24 mouse cellular contexts compared by ENCODE assay signal in genomic region chr16:35860236-35860635, GRCm38 (mm10). TPM values are rescaled to one million over a fixed set of nuclear protein-coding genes. Genes with fewer than 3 reads are reported as not detected.
DNase-seq lines count a peak whose midpoint lies in the region; ATAC-seq and TF ChIP-seq lines count a peak whose summit lies in the region.
"Had no signal": no experiment of that assay in that cellular context is flagged by ENCODE, and none has a peak within 500 bp of the region (broad histone marks: within the 10 kb centered on the region; RNA-seq: fewer than 3 reads in every experiment).

No protein-coding gene starts in this region.

- no peaks in the 10 kb centered on the region for H3K4me1 ChIP-seq in lung, embryonic 14.5 days (ENCODE audit: insufficient read depth)
- no peaks in the 10 kb centered on the region for H3K4me1 ChIP-seq in lung, adult 2 months (ENCODE audit: control insufficient read depth, insufficient read depth, low read length)
- H3K4me1 ChIP-seq: forebrain, embryonic 10.5 days; forebrain, embryonic 13.5 days; hindbrain, embryonic 10.5 days; hindbrain, embryonic 13.5 days had no signal

- H3K27me3 ChIP-seq in lung, embryonic 14.5 days (ENCODE audit: insufficient read depth, low read length) = no peaks in the 10 kb centered on the region
- H3K27me3 ChIP-seq: forebrain, embryonic 13.5 days; heart, embryonic 12.5 days; heart, embryonic 15.5 days; hindbrain, embryonic 13.5 days had no signal

- no peak for TF ChIP-seq CTCF in lung, embryonic 14.5 days (IDR thresholded peaks at IDR 0.05; ENCODE audit: low read depth)
- no peak for TF ChIP-seq CTCF in lung, adult 2 months (IDR thresholded peaks at IDR 0.05; ENCODE audit: insufficient read depth, low read length)

- H3K4me2 ChIP-seq in lung, embryonic 14.5 days = no peak overlapping the region
- H3K4me2 ChIP-seq: forebrain, embryonic 13.5 days; heart, embryonic 12.5 days; heart, embryonic 15.5 days; hindbrain, embryonic 13.5 days had no signal

- TF ChIP-seq POLR2A in lung, adult 2 months (IDR thresholded peaks at IDR 0.05; ENCODE audit: borderline replicate concordance, extremely low read depth, low read depth, low read length) = no peak

- no peaks in the 10 kb centered on the region for H3K9me3 ChIP-seq in lung, embryonic 14.5 days (ENCODE audit: low read depth, low read length)
- H3K9me3 ChIP-seq: forebrain, embryonic 10.5 days; heart, embryonic 15.5 days; hindbrain, embryonic 13.5 days had no signal

- no peak overlapping the region for H3K9ac ChIP-seq in lung, embryonic 14.5 days
- H3K9ac ChIP-seq: forebrain, embryonic 13.5 days; heart, embryonic 12.5 days; heart, embryonic 15.5 days; hindbrain, embryonic 13.5 days had no signal

- WGBS in lung, embryonic 14.5 days = 31% methylated on average over 16 of the region's 16 CpGs
- WGBS in lung, adult 2 months = 64% methylated on average over 16 of the region's 16 CpGs

- no peaks in the 10 kb centered on the region for H3K36me3 ChIP-seq in lung, embryonic 14.5 days (ENCODE audit: insufficient read depth)
- H3K36me3 ChIP-seq: forebrain, embryonic 10.5 days; heart, embryonic 12.5 days; heart, embryonic 15.5 days; hindbrain, embryonic 10.5 days; hindbrain, embryonic 13.5 days had no signal

- peak; percentile 35; the same call in 1 of the 2 replicates for ATAC-seq in lung, embryonic 14.5 days (ENCODE audit: insufficient read depth)
- ATAC-seq: activated CD4-positive, CD25-positive, alpha-beta regulatory T cell, adult 4 months; forebrain, embryonic 13.5 days; forebrain, embryonic 16.5 days; hindbrain, embryonic 16.5 days had no signal

- H3K4me3 ChIP-seq in lung, embryonic 14.5 days (ENCODE audit: low read depth, low read length) = no peak overlapping the region
- H3K4me3 ChIP-seq in lung, adult 2 months (replicated peaks; ENCODE audit: extremely low read depth, low read depth, low read length) = no peak overlapping the region
- H3K4me3 ChIP-seq: forebrain, embryonic 10.5 days; forebrain, embryonic 13.5 days; heart, embryonic 12.5 days; heart, embryonic 15.5 days; hindbrain, embryonic 10.5 days; hindbrain, embryonic 13.5 days had no signal

- no peak overlapping the region for H3K27ac ChIP-seq in lung, embryonic 14.5 days (ENCODE audit: low read depth)
- H3K27ac ChIP-seq: forebrain, embryonic 10.5 days; forebrain, embryonic 13.5 days; heart, embryonic 15.5 days; hindbrain, embryonic 10.5 days; hindbrain, embryonic 13.5 days had no signal

- DNase-seq in heart, adult 11 months = peak; percentile 81
- no peak for DNase-seq in heart, adult 8-10 months (ENCODE audit: low spot score)
- peak; percentile 49 for DNase-seq in lung, embryonic 14.5 days
- no peak for DNase-seq in lung, adult 2 months
- peak; percentile 40 for DNase-seq in lung, postnatal 10 days
- DNase-seq in lung, postnatal 36 days = no peak
- DNase-seq: adrenal gland, adult 8-10 months; adrenal gland, postnatal 25 days; cerebellum, adult 11-12 months; cerebellum, adult 8-10 months; cerebellum, postnatal 14 days; gastrocnemius, postnatal 10 days; gastrocnemius, postnatal 36 days; heart, postnatal 10 days; heart, postnatal 36 days had no signal

RNA-seq across cellular contexts. Expression of gene Parp14, which starts 11.1 kb away (rescaled TPM):
- 10 to 100 TPM in 2 of 4 experiments, 1 to 10 TPM in 2; 8.3 to 12.5 (median 10.3) TPM for total RNA-seq in heart, adult 8-10 months (2022)
- polyA plus RNA-seq in lung, embryonic 14.5 days (2014; fragmentation: Nextera tagmentation; extraction: Ambion mirVana) = 0.58 and 0.74 TPM in 2 replicates
- 7.5 and 10.0 TPM in 2 replicates for polyA plus RNA-seq in lung, adult 2 months (2012; rRNA removed)

Comparison
In these comparisons a context has a peak if more than half of its experiments do, and no peak if none do; other contexts are left out.
1. DNase-seq: peak in heart, adult 11 months (single experiment), lung, embryonic 14.5 days (single experiment) and lung, postnatal 10 days (single experiment); none in heart, adult 8-10 months (single experiment), lung, adult 2 months (single experiment) and lung, postnatal 36 days (single experiment).